Mouse (Mus musculus): Measurements from ENCODE around the gene Gm10338. TPM values are rescaled to one million over a fixed set of nuclear protein-coding genes. Genes with fewer than 3 reads are reported as not detected.
"Not testable (repeated sequence)": the region's sequence is repeated elsewhere in the genome, so short reads cannot be mapped to it uniquely, and the experiment has no call there.

Gene Gm10338
- not detected in 2 replicates for total RNA-seq (2012; rRNA removed)
- not detected for polyA plus RNA-seq (2012; ENCODE audit: insufficient read depth in 1 of 2, insufficient read length in 2 of 2, low read depth in 1 of 2, low replicate concordance in 2 of 2, missing spikeins in 1 of 2)

DNA sequence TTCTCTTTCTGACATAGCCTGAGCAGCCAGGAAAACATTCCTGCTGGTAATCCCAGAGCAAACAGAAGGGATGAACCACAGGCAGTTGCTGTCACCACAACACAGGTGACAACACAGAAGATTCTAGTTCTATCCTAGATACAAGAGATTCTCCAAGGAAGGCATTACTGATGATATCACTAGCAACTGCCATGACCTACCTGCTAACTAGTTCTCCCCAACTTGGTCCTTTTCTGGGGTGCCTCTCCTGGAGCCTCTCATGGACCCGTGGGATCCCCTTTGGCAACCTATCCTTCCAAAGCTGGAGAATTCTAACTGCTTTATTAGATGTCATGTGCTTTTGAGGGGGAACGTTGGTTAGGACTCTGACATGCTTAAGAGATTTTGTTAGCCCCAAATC is at the start of gene Gm10338:
Gm10338 (minus strand) TSS at position 101 of the 400 bp plus-strand sequence.
- H3K9ac ChIP-seq (ENCODE audit: control insufficient read depth, low read depth, low read length, poor library complexity, severe bottlenecking); H3K4me3 ChIP-seq (ENCODE audit: control insufficient read depth in 1 of 2, insufficient read depth in 1 of 2, low read depth in 2 of 2, low read length in 2 of 2); H3K27ac ChIP-seq (ENCODE audit: control insufficient read depth, low read depth, low read length); H3K9me3 ChIP-seq (replicated peaks; ENCODE audit: insufficient read depth, low read length); H3K4me1 ChIP-seq (ENCODE audit: control insufficient read depth in 1 of 2, insufficient read depth in 2 of 2, low read length in 2 of 2); DNase-seq (ENCODE audit: low read depth, low spot score); H3K79me2 ChIP-seq (ENCODE audit: control insufficient read depth, insufficient read depth, low read length, poor library complexity); H3K27me3 ChIP-seq (ENCODE audit: control insufficient read depth in 1 of 2, insufficient read depth in 2 of 2, low read length in 2 of 2); H3K36me3 ChIP-seq (ENCODE audit: control insufficient read depth in 1 of 2, insufficient read depth in 2 of 2, low read length in 2 of 2): not testable (repeated sequence)

DNA sequence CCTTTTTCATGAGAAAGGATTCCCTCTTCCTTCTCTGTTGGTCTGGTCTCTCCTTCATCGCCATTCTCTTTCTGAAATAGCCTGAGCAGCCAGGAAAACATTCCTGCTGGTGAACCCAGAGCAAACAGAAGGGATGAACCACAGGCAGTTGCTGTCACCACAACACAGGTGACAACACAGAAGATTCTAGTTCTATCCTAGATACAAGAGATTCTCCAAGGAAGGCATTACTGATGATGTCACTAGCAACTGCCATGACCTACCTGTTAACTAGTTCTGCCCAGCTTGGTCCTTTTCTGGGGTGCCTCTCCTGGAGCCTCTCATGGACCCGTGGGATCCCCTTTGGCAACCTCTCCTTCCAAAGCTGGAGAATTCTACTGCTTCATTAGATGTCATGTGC is 48.5 kb upstream of the Gm10338 start, which contains the start of gene Gm10128:
Gm10128 (minus strand) TSS at position 101 of the 400 bp plus-strand sequence.
- not testable (repeated sequence) for H3K4me1 ChIP-seq (ENCODE audit: control insufficient read depth in 1 of 2, insufficient read depth in 2 of 2, low read length in 2 of 2); H3K9ac ChIP-seq (ENCODE audit: control insufficient read depth, low read depth, low read length, poor library complexity, severe bottlenecking); H3K9me3 ChIP-seq (replicated peaks; ENCODE audit: insufficient read depth, low read length); H3K27me3 ChIP-seq (ENCODE audit: control insufficient read depth in 1 of 2, insufficient read depth in 2 of 2, low read length in 2 of 2); DNase-seq (ENCODE audit: low read depth, low spot score); H3K27ac ChIP-seq (ENCODE audit: control insufficient read depth, low read depth, low read length); H3K36me3 ChIP-seq (ENCODE audit: control insufficient read depth in 1 of 2, insufficient read depth in 2 of 2, low read length in 2 of 2); H3K79me2 ChIP-seq (ENCODE audit: control insufficient read depth, insufficient read depth, low read length, poor library complexity); H3K4me3 ChIP-seq (ENCODE audit: control insufficient read depth in 1 of 2, insufficient read depth in 1 of 2, low read depth in 2 of 2, low read length in 2 of 2)

DNA sequence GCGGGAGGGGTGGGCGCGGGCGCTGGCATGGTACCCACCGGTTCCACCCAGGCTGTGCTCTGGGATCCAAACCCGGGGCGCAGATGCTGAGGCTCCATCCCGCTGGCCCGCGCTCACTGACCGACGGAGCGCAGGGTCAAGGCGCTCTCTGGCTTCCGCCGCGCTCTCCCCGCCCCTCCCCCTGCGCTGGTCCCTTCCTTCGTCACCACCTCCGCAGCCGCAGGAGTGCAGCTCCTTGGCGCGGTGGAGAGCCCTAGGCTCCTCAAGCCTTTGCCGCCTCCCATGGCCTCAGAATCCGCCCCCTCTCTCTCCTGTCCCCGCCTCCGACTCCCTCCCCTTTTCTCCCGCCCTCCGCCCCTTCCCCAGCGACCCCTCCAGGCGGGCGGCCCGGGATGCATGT is 27.0 kb downstream of the Gm10338 start, which contains the start of gene Gm3558:
Gm3558 (minus strand) TSS at position 185 of the 400 bp plus-strand sequence.
- H3K4me3 ChIP-seq (ENCODE audit: control insufficient read depth in 1 of 2, insufficient read depth in 1 of 2, low read depth in 2 of 2, low read length in 2 of 2); H3K27me3 ChIP-seq (ENCODE audit: control insufficient read depth in 1 of 2, insufficient read depth in 2 of 2, low read length in 2 of 2); H3K27ac ChIP-seq (ENCODE audit: control insufficient read depth, low read depth, low read length); H3K36me3 ChIP-seq (ENCODE audit: control insufficient read depth in 1 of 2, insufficient read depth in 2 of 2, low read length in 2 of 2); DNase-seq (ENCODE audit: low read depth, low spot score); H3K4me1 ChIP-seq (ENCODE audit: control insufficient read depth in 1 of 2, insufficient read depth in 2 of 2, low read length in 2 of 2); H3K79me2 ChIP-seq (ENCODE audit: control insufficient read depth, insufficient read depth, low read length, poor library complexity); H3K9ac ChIP-seq (ENCODE audit: control insufficient read depth, low read depth, low read length, poor library complexity, severe bottlenecking); H3K9me3 ChIP-seq (replicated peaks; ENCODE audit: insufficient read depth, low read length): not testable (repeated sequence)

GRCm38 (mm10) chr14:7567890-7568289 is 27.5 kb downstream of the Gm10338 start:
- DNase-seq (ENCODE audit: low read depth, low spot score); H3K9ac ChIP-seq (ENCODE audit: control insufficient read depth, low read depth, low read length, poor library complexity, severe bottlenecking); H3K27me3 ChIP-seq (ENCODE audit: control insufficient read depth in 1 of 2, insufficient read depth in 2 of 2, low read length in 2 of 2); H3K36me3 ChIP-seq (ENCODE audit: control insufficient read depth in 1 of 2, insufficient read depth in 2 of 2, low read length in 2 of 2); H3K79me2 ChIP-seq (ENCODE audit: control insufficient read depth, insufficient read depth, low read length, poor library complexity); H3K27ac ChIP-seq (ENCODE audit: control insufficient read depth, low read depth, low read length); H3K4me3 ChIP-seq (ENCODE audit: control insufficient read depth in 1 of 2, insufficient read depth in 1 of 2, low read depth in 2 of 2, low read length in 2 of 2); H3K9me3 ChIP-seq (replicated peaks; ENCODE audit: insufficient read depth, low read length); H3K4me1 ChIP-seq (ENCODE audit: control insufficient read depth in 1 of 2, insufficient read depth in 2 of 2, low read length in 2 of 2): not testable (repeated sequence)

- H3K9me3 ChIP-seq (replicated peaks; ENCODE audit: insufficient read depth, low read length); H3K27ac ChIP-seq (ENCODE audit: control insufficient read depth, low read depth, low read length); H3K36me3 ChIP-seq (ENCODE audit: control insufficient read depth in 1 of 2, insufficient read depth in 2 of 2, low read length in 2 of 2); H3K4me1 ChIP-seq (ENCODE audit: control insufficient read depth in 1 of 2, insufficient read depth in 2 of 2, low read length in 2 of 2); H3K4me3 ChIP-seq (ENCODE audit: control insufficient read depth in 1 of 2, insufficient read depth in 1 of 2, low read depth in 2 of 2, low read length in 2 of 2); H3K27me3 ChIP-seq (ENCODE audit: control insufficient read depth in 1 of 2, insufficient read depth in 2 of 2, low read length in 2 of 2); DNase-seq (ENCODE audit: low read depth, low spot score); H3K9ac ChIP-seq (ENCODE audit: control insufficient read depth, low read depth, low read length, poor library complexity, severe bottlenecking); H3K79me2 ChIP-seq (ENCODE audit: control insufficient read depth, insufficient read depth, low read length, poor library complexity): not testable (repeated sequence)
These were observed 28.1 kb downstream of the Gm10338 start for GRCm38 (mm10) chr14:7567266-7567665.

Other genes starting within 250 kb of the Gm10338 start
- not detected in 2 replicates for gene Gm8374, start 230.5 kb downstream of the Gm10338 start, total RNA-seq (2012; rRNA removed)
- not detected for gene Gm8374, start 230.5 kb downstream of the Gm10338 start, polyA plus RNA-seq (2012; ENCODE audit: insufficient read depth in 1 of 2, insufficient read length in 2 of 2, low read depth in 1 of 2, low replicate concordance in 2 of 2, missing spikeins in 1 of 2)
- gene Gm3755, start 144.7 kb downstream of the Gm10338 start, total RNA-seq (2012; rRNA removed), result not detected in 2 replicates
- gene Gm3755, start 144.7 kb downstream of the Gm10338 start, polyA plus RNA-seq (2012; ENCODE audit: insufficient read depth in 1 of 2, insufficient read length in 2 of 2, low read depth in 1 of 2, low replicate concordance in 2 of 2, missing spikeins in 1 of 2), result not detected
- not detected in 2 replicates for gene Gm3752, start 111.8 kb downstream of the Gm10338 start, total RNA-seq (2012; rRNA removed)
- not detected for gene Gm3752, start 111.8 kb downstream of the Gm10338 start, polyA plus RNA-seq (2012; ENCODE audit: insufficient read depth in 1 of 2, insufficient read length in 2 of 2, low read depth in 1 of 2, low replicate concordance in 2 of 2, missing spikeins in 1 of 2)
- gene Gm3558, start 27.0 kb downstream of the Gm10338 start, total RNA-seq (2012; rRNA removed), result not detected in 2 replicates
- not detected for gene Gm3558, start 27.0 kb downstream of the Gm10338 start, polyA plus RNA-seq (2012; ENCODE audit: insufficient read depth in 1 of 2, insufficient read length in 2 of 2, low read depth in 1 of 2, low replicate concordance in 2 of 2, missing spikeins in 1 of 2)
- gene Gm10128, start 48.4 kb upstream of the Gm10338 start, total RNA-seq (2012; rRNA removed), result not detected in 2 replicates
- gene Gm10128, start 48.4 kb upstream of the Gm10338 start, polyA plus RNA-seq (2012; ENCODE audit: insufficient read depth in 1 of 2, insufficient read length in 2 of 2, low read depth in 1 of 2, low replicate concordance in 2 of 2, missing spikeins in 1 of 2), result not detected
- gene Gm26661, start 196.0 kb upstream of the Gm10338 start, total RNA-seq (2012; rRNA removed), result not detected in 2 replicates
- not detected for gene Gm26661, start 196.0 kb upstream of the Gm10338 start, polyA plus RNA-seq (2012; ENCODE audit: insufficient read depth in 1 of 2, insufficient read length in 2 of 2, low read depth in 1 of 2, low replicate concordance in 2 of 2, missing spikeins in 1 of 2)
- gene Flnb, start 222.4 kb upstream of the Gm10338 start, total RNA-seq (2012; rRNA removed), result 3.1 TPM in 2 replicates
- gene Flnb, start 222.4 kb upstream of the Gm10338 start, polyA plus RNA-seq (2012; ENCODE audit: insufficient read depth in 1 of 2, insufficient read length in 2 of 2, low read depth in 1 of 2, low replicate concordance in 2 of 2, missing spikeins in 1 of 2), result 1 to 10 TPM in 1 of 2 experiments, not detected in 1; 1.0 TPM